Mouse (Mus musculus) ovary, adult 10 weeks (tissue): ENCODE results near the gene Tex36. TPM values are rescaled to one million over a fixed set of nuclear protein-coding genes. Genes with fewer than 3 reads are reported as not detected.

ENCODE experiments used
- polyA plus RNA-seq: library from polyadenylated mRNA; stranded (reverse); fragments of 350-450 nt; fragmentation: Illumina TruSeq; extraction: RNeasy Lipid Tissue Mini Kit (QIAGEN cat#74804); gene quantifications from one replicate; pipeline ENCODE4 v1.2.3, GENCODE M21; 2014

Gene Tex36
- polyA plus RNA-seq: not detected

DNA sequence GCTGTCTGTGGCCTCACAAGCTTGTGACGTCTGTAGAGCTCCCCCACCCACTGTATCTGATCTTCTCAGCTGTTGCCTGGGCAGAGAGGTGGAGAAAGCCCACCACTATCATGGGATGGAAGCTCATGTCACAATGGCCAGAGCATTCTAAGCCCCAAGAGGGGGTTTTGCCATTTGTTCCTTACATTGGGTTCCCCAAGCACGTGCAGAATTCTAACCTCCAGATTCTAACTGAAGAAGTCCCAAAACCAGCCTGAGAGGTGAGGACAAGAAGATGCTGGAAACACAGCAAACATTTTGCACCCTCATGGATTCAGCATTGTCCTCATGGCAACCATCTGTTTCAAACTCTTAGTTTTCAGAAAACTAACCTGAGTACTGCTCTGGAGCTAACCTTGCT, at the start of gene Tex36:
Tex36 (minus strand) TSS at position 101 of the 400 bp plus-strand sequence.

DNA sequence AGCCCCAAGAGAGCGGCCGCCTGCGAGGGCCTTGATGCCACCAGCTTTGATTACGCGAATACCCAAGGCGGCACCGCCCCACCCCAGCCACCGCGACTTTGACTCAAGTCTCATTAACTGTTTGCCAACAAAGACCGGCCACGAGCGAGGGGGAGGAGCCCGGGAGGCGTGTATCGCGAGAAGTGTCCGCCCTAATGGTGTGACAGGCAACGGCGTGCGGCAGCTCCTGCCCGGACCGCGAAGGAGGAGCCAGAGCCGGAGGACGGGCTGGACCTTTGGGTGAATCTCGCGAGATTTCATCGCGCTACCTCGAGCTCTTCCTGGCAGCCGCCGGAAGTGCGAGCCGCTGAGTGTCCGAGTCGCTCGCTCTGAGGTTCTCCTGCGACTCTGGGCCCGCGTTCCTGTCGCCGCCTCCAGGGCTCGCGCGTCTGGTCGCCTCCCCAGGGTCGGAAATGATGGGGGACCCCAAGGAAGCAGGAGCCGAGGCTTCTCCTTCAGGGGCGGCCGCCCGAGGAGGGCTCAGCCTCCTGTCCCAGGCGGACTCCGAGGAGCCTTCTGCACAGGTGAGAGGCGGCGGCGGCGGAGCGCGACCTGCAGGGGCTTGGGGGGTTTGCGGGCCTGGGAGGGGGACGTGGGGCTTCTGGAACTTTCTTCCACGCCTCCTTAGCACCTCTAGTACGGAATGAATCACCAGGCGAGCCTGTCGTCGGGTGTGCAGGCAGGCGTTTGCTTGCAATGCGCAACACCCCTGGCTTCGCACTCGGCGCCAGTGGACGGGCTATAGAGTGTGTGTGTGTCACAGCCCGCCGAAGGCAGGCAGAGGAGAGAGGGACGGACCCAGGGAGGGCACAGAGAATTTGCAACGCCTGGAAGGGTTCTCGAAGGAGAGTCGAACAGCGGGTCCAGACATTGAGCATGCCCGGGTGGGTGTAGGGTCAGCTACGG, 35.7 kb upstream of the Tex36 start, which contains the start of gene Edrf1:
Edrf1 (plus strand) TSS at position 183 of the 945 bp plus-strand sequence.

Other genes starting within 250 kb of the Tex36 start
- gene Edrf1, start 35.4 kb upstream of the Tex36 start, polyA plus RNA-seq: 34.8 TPM
- gene Mmp21, start 77.9 kb upstream of the Tex36 start, polyA plus RNA-seq: not detected
- gene Bccip, start 107.2 kb upstream of the Tex36 start, polyA plus RNA-seq: 93.3 TPM
- gene Uros, start 107.9 kb upstream of the Tex36 start, polyA plus RNA-seq: 9.1 TPM
- gene Fank1, start 174.7 kb upstream of the Tex36 start, polyA plus RNA-seq: 2.0 TPM
- gene Dhx32, start 180.6 kb upstream of the Tex36 start, polyA plus RNA-seq: 8.4 TPM